Mouse (Mus musculus) megakaryocyte, embryonic 14.5 days (primary cell): ENCODE measurements at regions not wholly inside any gene's neighbourhood (a gene's known extent, or its start where the extent isn't known, plus 50 kb on each side); places are given as distances from the start of the nearest gene placed in this dataset.

ENCODE experiments used
- H3K27me3 ChIP-seq: replicated peaks from 2 replicates; pipeline ENCODE3; 2012; ENCODE audit warnings: inconsistent platforms
- H3K36me3 ChIP-seq: replicated peaks from 2 replicates; pipeline ENCODE3; 2012; ENCODE audit warnings: low read length, inconsistent platforms, mixed read lengths
- H3K4me1 ChIP-seq: 2 replicates; pipeline ENCODE4 v1.6.1; 2012; ENCODE audit warnings: inconsistent platforms
- H3K4me3 ChIP-seq: replicated peaks from 2 replicates; pipeline ENCODE3; 2012; ENCODE audit warnings: moderate library complexity, mild to moderate bottlenecking, inconsistent platforms
- H3K9me3 ChIP-seq: 2 replicates; pipeline ENCODE4 v1.6.1; 2012; ENCODE audit warnings: inconsistent platforms
- FLI1 ChIP-seq: IDR thresholded peaks from 2 replicates; pipeline ENCODE4 v1.6.1; 2012; ENCODE audit warnings: low read length, inconsistent platforms, mixed read lengths
- GATA1 ChIP-seq: IDR thresholded peaks from 3 replicates; pipeline ENCODE4 v1.6.1; 2012; ENCODE audit warnings: mixed read lengths, low read length, inconsistent platforms, borderline replicate concordance

- Histone ChIP-seq H3K4me1 (peaks cover 3% of the 10 kb centered on the region), H3K9me3 (no peaks in the 10 kb centered on the region), H3K27me3 (peaks cover 32% of the 10 kb centered on the region), H3K4me3 (no peak overlapping the region), H3K36me3 (no peaks in the 10 kb centered on the region)
- TF ChIP-seq GATA1, result no peak
- no peak for TF ChIP-seq FLI1
These were observed 137.6 kb upstream of the Runx1 start for GRCm38 (mm10) chr16:92963582-92963981.

- Histone ChIP-seq H3K4me1 (peaks cover 16% of the 10 kb centered on the region), H3K36me3 (no peaks in the 10 kb centered on the region), H3K4me3 (no peak overlapping the region), H3K27me3 (peaks cover 30% of the 10 kb centered on the region), H3K9me3 (no peaks in the 10 kb centered on the region)
- TF ChIP-seq GATA1 (no peak), FLI1 (no peak)
These were observed 135.4 kb upstream of the Runx1 start for GRCm38 (mm10) chr16:92961361-92961760.

DNA sequence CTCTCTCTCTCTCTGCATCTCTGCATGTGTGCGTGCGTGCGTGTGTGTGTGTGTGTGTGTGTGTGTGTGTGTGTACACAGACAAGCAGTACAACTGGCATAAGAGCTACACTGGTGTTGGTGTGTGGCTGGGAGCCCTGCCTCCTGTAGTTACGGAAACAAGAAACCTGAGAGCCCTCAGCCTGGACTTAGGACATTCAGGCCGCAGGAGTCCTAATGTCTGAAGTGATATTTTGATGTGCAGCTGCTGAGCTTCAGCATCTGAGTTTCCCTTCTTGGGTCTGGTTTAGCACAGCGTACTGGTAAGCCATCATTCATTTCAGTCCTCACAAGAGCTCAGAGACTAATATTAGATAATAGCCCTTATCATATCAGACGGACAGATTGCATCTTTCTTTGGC, 134.8 kb upstream of the Runx1 start:
- H3K4me3 ChIP-seq, result no peak overlapping the region
- peaks cover 19% of the 10 kb centered on the region for H3K4me1 ChIP-seq
- no peak for TF ChIP-seq GATA1
- no peak for TF ChIP-seq FLI1
- no peaks in the 10 kb centered on the region for H3K9me3 ChIP-seq
- no peaks in the 10 kb centered on the region for H3K36me3 ChIP-seq
- peaks cover 29% of the 10 kb centered on the region for H3K27me3 ChIP-seq

GRCm38 (mm10) chr16:92958967-92959366, 133.0 kb upstream of the Runx1 start:
- H3K4me3 ChIP-seq, result no peak overlapping the region
- H3K36me3 ChIP-seq, result no peaks in the 10 kb centered on the region
- TF ChIP-seq GATA1, result no peak
- H3K4me1 ChIP-seq, result peaks cover 37% of the 10 kb centered on the region
- no peaks in the 10 kb centered on the region for H3K9me3 ChIP-seq
- H3K27me3 ChIP-seq, result peaks cover 24% of the 10 kb centered on the region

- no peak overlapping the region for H3K4me3 ChIP-seq
These were observed 132.2 kb upstream of the Runx1 start for GRCm38 (mm10) chr16:92958146-92958545.

GRCm38 (mm10) chr16:92955508-92955907, 129.6 kb upstream of the Runx1 start:
- peaks cover 10% of the 10 kb centered on the region for H3K27me3 ChIP-seq

More at GRCm38 (mm10) chr16:92958146-92958545, 132.2 kb upstream of the Runx1 start:
- peaks cover 21% of the 10 kb centered on the region for H3K27me3 ChIP-seq
- TF ChIP-seq GATA1, result no peak
- no peak for TF ChIP-seq FLI1
- H3K4me1 ChIP-seq, result peaks cover 45% of the 10 kb centered on the region
- no peaks in the 10 kb centered on the region for H3K36me3 ChIP-seq
- H3K9me3 ChIP-seq, result no peaks in the 10 kb centered on the region

GRCm38 (mm10) chr16:92955087-92955486, 129.1 kb upstream of the Runx1 start:
- Histone ChIP-seq H3K36me3 (no peaks in the 10 kb centered on the region), H3K27me3 (peaks cover 10% of the 10 kb centered on the region), H3K4me1 (peaks cover 68% of the 10 kb centered on the region), H3K9me3 (no peaks in the 10 kb centered on the region), H3K4me3 (peak overlapping the region; percentile 33)
- TF ChIP-seq FLI1, result no peak
- no peak for TF ChIP-seq GATA1

More at GRCm38 (mm10) chr16:92955508-92955907, 129.6 kb upstream of the Runx1 start:
- no peak for TF ChIP-seq FLI1
- TF ChIP-seq GATA1, result no peak
- H3K36me3 ChIP-seq, result no peaks in the 10 kb centered on the region
- peaks cover 66% of the 10 kb centered on the region for H3K4me1 ChIP-seq
- H3K4me3 ChIP-seq, result peak overlapping the region; percentile 7
- no peaks in the 10 kb centered on the region for H3K9me3 ChIP-seq

- TF ChIP-seq FLI1 (no peak), GATA1 (no peak)
- Histone ChIP-seq H3K4me1 (peaks cover 70% of the 10 kb centered on the region), H3K9me3 (peaks cover 4% of the 10 kb centered on the region; the same call in 1 of the 2 replicates), H3K27me3 (peaks cover 7% of the 10 kb centered on the region), H3K36me3 (no peaks in the 10 kb centered on the region), H3K4me3 (no peak overlapping the region)
These were observed 128.1 kb upstream of the Runx1 start for GRCm38 (mm10) chr16:92953936-92954654.

GRCm38 (mm10) chr16:92952336-92953097, 126.6 kb upstream of the Runx1 start:
- Histone ChIP-seq H3K4me3 (peak overlapping the region; percentile 35), H3K36me3 (no peaks in the 10 kb centered on the region), H3K9me3 (peaks cover 4% of the 10 kb centered on the region; the same call in 1 of the 2 replicates), H3K27me3 (peaks cover 1% of the 10 kb centered on the region), H3K4me1 (peaks cover 69% of the 10 kb centered on the region)
- TF ChIP-seq GATA1 (no peak), FLI1 (no peak)

DNA sequence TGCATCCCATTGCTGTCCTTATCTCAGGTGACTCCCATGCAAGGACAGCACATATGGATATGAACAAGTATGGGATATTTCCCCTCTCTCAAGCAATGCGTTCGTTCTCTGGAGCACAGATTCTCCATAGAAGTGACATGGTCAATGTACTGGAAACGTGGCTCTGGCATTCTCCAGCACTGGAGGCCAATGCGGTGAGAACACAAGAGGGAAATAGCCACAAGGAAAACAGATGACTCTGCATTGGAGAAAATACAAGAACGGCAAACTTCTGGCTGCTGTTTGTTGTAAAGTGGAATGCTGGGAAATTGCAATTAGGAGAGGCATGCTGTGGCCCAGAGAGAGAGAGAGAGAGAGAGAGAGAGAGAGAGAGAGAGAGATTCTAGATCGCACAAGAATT, 125.6 kb upstream of the Runx1 start:
- no peaks in the 10 kb centered on the region for H3K36me3 ChIP-seq
- H3K9me3 ChIP-seq, result peaks cover 4% of the 10 kb centered on the region; the same call in 1 of the 2 replicates
- no peak for TF ChIP-seq GATA1
- TF ChIP-seq FLI1, result no peak
- no peaks in the 10 kb centered on the region for H3K27me3 ChIP-seq
- H3K4me1 ChIP-seq, result peaks cover 74% of the 10 kb centered on the region
- H3K4me3 ChIP-seq, result no peak overlapping the region
